Mouse (Mus musculus) testis, adult 2 months (tissue): ENCODE results near the gene Dot1l.

Experiments used
- CTCF ChIP-seq: fragments of 200-500 bp; IDR thresholded peaks from 2 replicates; pipeline ENCODE4 v1.5.1; 2012; ENCODE audit warnings: low read depth, mild to moderate bottlenecking, inconsistent platforms, low read length, moderate library complexity; ENCODE audit not compliant: control insufficient read depth, insufficient read depth, insufficient replicate concordance
- POLR2A ChIP-seq: fragments of 200-500 bp; IDR thresholded peaks from 2 replicates; pipeline ENCODE4 v1.6.1; 2012; ENCODE audit warnings: low read depth, mild to moderate bottlenecking, inconsistent platforms, low read length, moderate library complexity; ENCODE audit not compliant: control insufficient read depth

DNA sequence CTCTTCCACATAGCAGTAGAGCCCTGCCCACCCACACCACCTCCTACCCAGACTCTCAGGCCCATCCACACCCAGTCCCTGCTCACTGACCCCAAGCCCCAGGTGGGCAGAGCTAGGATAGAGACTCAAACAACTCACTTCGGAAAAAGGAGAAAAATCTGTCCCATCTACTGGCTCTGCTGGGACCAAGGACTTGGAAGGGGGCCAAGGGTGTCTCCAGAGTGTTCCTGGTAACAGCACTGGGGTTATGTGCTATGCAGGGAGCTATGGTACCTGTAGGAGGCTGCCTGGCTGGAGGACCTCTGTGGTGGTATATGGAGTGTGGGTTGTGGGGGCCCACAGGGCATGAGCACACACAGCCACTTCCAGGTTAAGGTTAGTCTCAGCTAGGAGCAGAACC lies 37.7 kb upstream of the Dot1l start:
- TF ChIP-seq POLR2A (no peak), CTCF (no peak)
